Mouse (Mus musculus): ENCODE data around the gene Fbxw8.

- TF ChIP-seq CTCF (IDR thresholded peaks at IDR 0.05; ENCODE audit: low read depth, low read length) (no peak), GATA1 (IDR thresholded peaks at IDR 0.05; ENCODE audit: borderline replicate concordance, low read length) (no peak), TAL1 (conservative IDR thresholded peaks at IDR 0.05; ENCODE audit: low read depth, low read length) (no peak), POLR2AphosphoS5 (IDR thresholded peaks at IDR 0.05; ENCODE audit: insufficient replicate concordance, low read depth, low read length) (no peak)
These were observed 59.8 kb downstream of the Fbxw8 start for GRCm38 (mm10) chr5:118095433-118095832.

All from G1E (cell line).